Mouse (Mus musculus) forelimb bud, embryonic 11.5 days (tissue): ENCODE measurements around the gene Lag3.

Experiments
- DNase-seq: peaks from one replicate; pipeline ENCODE4 v3.0.0-alpha.2; 2012; ENCODE audit warnings: low read depth, low spot score

Lag3 gene

DNA sequence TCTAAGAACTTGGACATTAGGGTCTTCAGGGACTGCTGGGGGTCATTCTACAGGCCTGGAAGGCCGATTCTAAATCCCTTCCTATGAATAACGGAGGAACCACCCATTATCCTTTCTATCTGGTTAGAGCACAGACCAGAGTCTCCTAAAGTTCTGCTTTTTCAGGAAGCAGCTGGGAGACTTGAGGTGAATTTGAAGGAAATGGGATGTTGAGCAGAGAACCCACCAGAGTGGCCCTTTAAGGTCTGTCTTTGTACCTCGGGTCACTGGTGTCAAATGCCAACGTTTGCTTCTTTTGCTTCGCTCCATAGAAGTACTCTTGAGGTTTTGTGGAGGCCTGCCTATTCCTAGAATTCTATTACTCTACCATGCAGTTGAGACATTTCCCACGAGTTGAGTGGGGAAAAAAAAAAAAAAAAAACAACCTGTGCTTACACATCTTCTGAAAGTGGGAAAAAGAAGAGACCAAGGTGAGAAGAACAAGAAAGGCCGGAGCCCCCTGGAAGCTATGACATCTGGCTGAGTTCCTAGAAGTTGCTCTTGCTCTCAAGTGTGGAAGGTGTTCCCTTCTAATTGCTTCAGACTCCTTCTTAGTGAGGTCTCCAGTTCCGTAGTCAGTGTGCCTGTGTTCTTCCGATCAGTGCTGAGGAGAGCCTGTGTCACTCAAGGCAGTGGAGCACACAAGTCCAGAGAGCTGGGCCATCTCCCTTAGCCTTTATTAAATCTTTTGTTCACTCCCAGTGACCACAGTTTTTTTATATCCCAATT lies 9.0 kb upstream of the Lag3 start:
- DNase-seq = no peak

GRCm38 (mm10) chr6:124919695-124920317 lies 8.3 kb upstream of the Lag3 start, which contains the start of gene Ptms:
Gene Ptms (minus strand): TSS chr6:124920103.
- peak; percentile 97 for DNase-seq

- no peak for DNase-seq
Observed at GRCm38 (mm10) chr6:124918890-124919627, 7.6 kb upstream of the Lag3 start.

DNA sequence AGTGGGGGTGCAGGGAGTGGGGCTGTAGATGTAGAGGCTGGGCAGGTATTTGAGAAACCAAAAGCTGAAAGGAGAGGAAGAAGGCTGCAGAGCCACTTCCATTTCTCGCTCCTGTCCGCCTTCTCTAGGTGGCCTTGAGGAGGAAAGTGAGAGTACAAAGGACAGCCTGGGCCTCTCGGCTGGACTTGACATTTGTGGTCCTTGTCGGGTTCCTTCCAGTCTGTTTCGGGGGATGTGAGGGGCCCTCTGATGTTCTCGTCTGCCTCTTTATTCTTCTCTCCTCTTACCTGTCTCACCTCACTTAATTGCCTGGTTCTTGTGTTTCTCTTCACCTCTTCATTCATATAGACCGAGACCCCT lies 6.8 kb upstream of the Lag3 start:
- no peak for DNase-seq

- DNase-seq = peak; percentile 86
Observed at GRCm38 (mm10) chr6:124917518-124918330, 6.2 kb upstream of the Lag3 start.

GRCm38 (mm10) chr6:124916695-124917517 lies 5.4 kb upstream of the Lag3 start:
- peak; percentile 77 for DNase-seq

- DNase-seq = no peak
Observed at GRCm38 (mm10) chr6:124915942-124916694, 4.6 kb upstream of the Lag3 start.

DNA sequence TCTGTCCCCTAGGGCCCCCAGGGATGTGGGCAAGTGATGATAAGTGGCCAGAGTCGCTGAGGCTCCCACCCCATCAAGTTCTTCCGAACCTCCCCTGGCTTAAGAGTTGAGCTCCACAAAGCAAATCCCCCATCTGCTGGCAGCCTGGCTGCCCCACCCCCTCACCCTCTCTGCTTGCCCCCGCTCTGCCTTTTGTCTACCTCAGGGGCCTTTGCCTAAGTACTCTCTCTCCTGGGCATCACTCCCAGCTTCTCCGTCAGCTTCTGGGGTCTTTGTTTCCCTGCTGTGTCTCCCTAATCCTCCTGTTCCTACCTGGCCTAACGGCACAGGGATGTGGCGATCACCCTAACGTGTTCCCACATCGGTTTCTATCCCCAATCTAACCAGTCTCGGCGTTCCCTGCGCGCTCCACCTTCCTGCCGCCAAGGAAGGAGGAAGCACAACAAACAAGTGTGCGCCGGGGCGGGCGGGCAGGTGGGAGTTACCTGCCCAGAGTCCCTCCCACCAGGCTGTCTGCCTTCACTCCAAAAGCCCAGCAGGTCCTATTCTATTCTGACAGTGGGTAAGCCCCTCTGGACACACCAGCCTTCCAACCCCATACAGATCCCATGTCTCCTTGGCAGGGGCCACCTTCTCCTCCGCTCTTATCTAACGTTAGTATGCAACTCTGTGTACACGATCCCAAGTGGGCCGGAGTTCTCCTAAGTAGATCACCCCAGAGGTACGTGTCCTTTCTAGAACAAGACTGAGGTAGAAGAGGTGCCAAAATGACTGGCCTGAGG lies 3.8 kb upstream of the Lag3 start:
- no peak for DNase-seq

DNA sequence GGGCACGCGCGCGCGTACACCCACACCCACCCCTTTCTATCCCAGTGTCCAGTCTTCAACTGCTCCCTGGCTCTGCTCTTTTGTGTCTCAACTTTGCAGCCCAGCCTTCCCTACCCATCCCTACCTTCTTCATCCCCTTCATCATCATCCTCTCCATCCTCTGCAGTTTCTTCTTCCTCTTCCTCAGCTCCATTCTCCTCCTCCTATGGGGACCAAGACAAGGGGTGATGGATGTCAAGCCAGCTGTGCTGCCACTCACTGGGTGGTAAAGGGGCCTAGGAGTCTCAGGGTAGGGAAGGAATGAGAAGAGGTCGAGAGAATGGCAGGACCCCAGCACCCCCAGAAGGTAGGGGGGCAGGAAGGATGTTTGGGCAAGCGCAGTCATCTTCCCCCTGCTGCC lies 3.0 kb upstream of the Lag3 start:
- DNase-seq = no peak

GRCm38 (mm10) chr6:124913721-124914285 lies 2.3 kb upstream of the Lag3 start:
- DNase-seq = no peak

GRCm38 (mm10) chr6:124913214-124913613 lies 1.7 kb upstream of the Lag3 start:
- no peak for DNase-seq

- DNase-seq = no peak
Observed at GRCm38 (mm10) chr6:124910032-124910431, 1.5 kb downstream of the Lag3 start.

- DNase-seq = no peak
Observed at GRCm38 (mm10) chr6:124907767-124908166, 3.7 kb downstream of the Lag3 start.

DNA sequence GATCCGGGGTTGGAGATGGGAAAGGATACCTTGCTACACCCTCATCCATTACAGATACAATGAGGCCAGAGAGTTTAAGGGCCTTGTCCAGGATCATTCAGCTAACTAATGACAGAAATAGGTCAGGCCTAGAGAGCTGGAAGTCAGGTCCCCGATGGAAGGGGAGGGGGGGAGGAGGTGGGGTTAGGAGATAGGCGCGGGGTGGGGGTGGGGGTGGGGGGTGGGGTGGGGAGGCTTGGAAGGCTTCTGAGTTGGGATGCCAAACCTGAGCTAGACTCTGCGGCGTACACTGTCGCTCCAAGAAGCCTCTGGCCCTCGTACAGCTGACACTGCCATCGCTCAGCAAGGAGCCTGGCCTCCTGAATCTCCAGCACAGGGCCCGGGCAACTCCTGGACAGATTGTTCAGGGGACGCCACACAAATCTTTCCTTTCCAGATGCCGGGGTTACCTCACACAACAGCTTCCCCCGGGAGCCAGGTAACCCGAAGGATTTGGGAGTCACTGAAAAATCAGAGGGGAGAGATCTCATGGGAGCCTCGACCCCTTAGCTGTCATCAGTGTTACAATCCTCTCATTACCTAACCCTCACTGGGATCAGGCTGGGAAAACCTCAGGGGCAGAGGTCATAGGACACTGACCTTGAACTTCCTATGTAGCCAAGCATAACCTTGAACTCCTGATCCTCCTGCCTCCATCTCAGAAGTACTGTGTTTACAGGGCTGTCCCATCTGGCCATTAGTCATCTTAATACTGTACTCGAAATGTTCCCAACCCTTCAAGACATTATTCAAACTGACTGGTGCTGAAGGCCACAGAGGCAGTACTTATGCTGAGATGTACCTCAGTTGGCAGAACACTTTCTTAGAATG lies 6.3 kb downstream of the Lag3 start:
- no peak for DNase-seq

- DNase-seq = peak; percentile 87
Observed at GRCm38 (mm10) chr6:124904161-124904981, 7.1 kb downstream of the Lag3 start.

- peak; percentile 95 for DNase-seq
Observed at GRCm38 (mm10) chr6:124903580-124904151, 7.8 kb downstream of the Lag3 start.

GRCm38 (mm10) chr6:124901851-124902250 lies 9.7 kb downstream of the Lag3 start:
- DNase-seq = no peak
